Mouse (Mus musculus) stomach, postnatal 0 days (tissue): ENCODE data around the gene Trmt112.

Experiments
- CTCF ChIP-seq: IDR thresholded peaks from 2 replicates; pipeline ENCODE4 v1.5.1; 2016; ENCODE audit warnings: antibody characterized with exemption, low read depth, mild to moderate bottlenecking, moderate library complexity
- EP300 ChIP-seq: optimal IDR thresholded peaks from 2 replicates; pipeline ENCODE3; 2016; ENCODE audit warnings: antibody characterized with exemption

- TF ChIP-seq EP300 (no peak), CTCF (no peak)
These were observed 18.6 kb downstream of the Trmt112 start for GRCm38 (mm10) chr19:6928080-6928479.
